Mouse (Mus musculus): ENCODE measurements around the gene H6pd. TPM values are rescaled to one million over a fixed set of nuclear protein-coding genes. Genes with fewer than 3 reads are reported as not detected.
A peak's percentile ranks its signal among the peaks of the same experiment; 100 is the strongest.

The H6pd gene
- total RNA-seq, 2 experiments from 2014 or later = 11.4 to 14.2 TPM

GRCm38 (mm10) chr4:149983921-149984645, 24.7 kb downstream of the H6pd start:
- no peak for DNase-seq (ENCODE audit: low spot score in 2 of 2)
- intact Hi-C loops (cut with DNase I) = no loop called here

- no peak for DNase-seq (ENCODE audit: low spot score in 2 of 2)
- intact Hi-C loops (cut with DNase I) = no loop called here
Observed at GRCm38 (mm10) chr4:149982154-149982553, 26.7 kb downstream of the H6pd start.

GRCm38 (mm10) chr4:149979819-149980308, 29.0 kb downstream of the H6pd start:
- intact Hi-C loops (cut with DNase I) = no loop called here
- DNase-seq (ENCODE audit: low spot score in 2 of 2) = peak; percentile 91 to 93

- intact Hi-C loops (cut with DNase I) = no loop called here
- no peak for DNase-seq (ENCODE audit: low spot score in 2 of 2)
Observed at GRCm38 (mm10) chr4:149978820-149979219, 30.0 kb downstream of the H6pd start.

- peak in 1 of 2 experiments; percentile 43 for DNase-seq (ENCODE audit: low spot score in 2 of 2)
- intact Hi-C loops (cut with DNase I) = no loop called here
Observed at GRCm38 (mm10) chr4:149977801-149978544, 30.9 kb downstream of the H6pd start.

GRCm38 (mm10) chr4:149977181-149977580, 31.6 kb downstream of the H6pd start:
- peak in 1 of 2 experiments; percentile 65 for DNase-seq (ENCODE audit: low spot score in 2 of 2)
- intact Hi-C loops (cut with DNase I) = no loop called here

- no peak for DNase-seq (ENCODE audit: low spot score in 2 of 2)
- intact Hi-C loops (cut with DNase I) = no loop called here
Observed at GRCm38 (mm10) chr4:149975730-149976254, 33.0 kb downstream of the H6pd start.

- intact Hi-C loops (cut with DNase I) = no loop called here
- DNase-seq (ENCODE audit: low spot score in 2 of 2) = no peak
Observed at GRCm38 (mm10) chr4:149975291-149975690, 33.5 kb downstream of the H6pd start.

GRCm38 (mm10) chr4:149971393-149971792, 37.4 kb downstream of the H6pd start:
- DNase-seq (ENCODE audit: low spot score in 2 of 2) = no peak
- intact Hi-C loops (cut with DNase I) = no loop called here

- DNase-seq (ENCODE audit: low spot score in 2 of 2) = no peak
- intact Hi-C loops (cut with DNase I) = no loop called here
Observed at GRCm38 (mm10) chr4:149968526-149968925, 40.3 kb downstream of the H6pd start.

- intact Hi-C loops (cut with DNase I) = no loop called here
- DNase-seq (ENCODE audit: low spot score in 2 of 2) = no peak
Observed at GRCm38 (mm10) chr4:149966963-149967362, 41.9 kb downstream of the H6pd start.

- intact Hi-C loops (cut with DNase I) = no loop called here
- DNase-seq (ENCODE audit: low spot score in 2 of 2) = no peak
Observed at GRCm38 (mm10) chr4:149966252-149966651, 42.6 kb downstream of the H6pd start.

GRCm38 (mm10) chr4:149965672-149966071, 43.2 kb downstream of the H6pd start:
- intact Hi-C loops (cut with DNase I) = no loop called here
- no peak for DNase-seq (ENCODE audit: low spot score in 2 of 2)

GRCm38 (mm10) chr4:149965242-149965641, 43.6 kb downstream of the H6pd start:
- no peak for DNase-seq (ENCODE audit: low spot score in 2 of 2)
- intact Hi-C loops (cut with DNase I) = no loop called here

GRCm38 (mm10) chr4:149964770-149965169, 44.1 kb downstream of the H6pd start:
- intact Hi-C loops (cut with DNase I) = no loop called here

GRCm38 (mm10) chr4:149964285-149964684, 44.5 kb downstream of the H6pd start:
- intact Hi-C loops (cut with DNase I) = no loop called here
- DNase-seq (ENCODE audit: low spot score in 2 of 2) = no peak

More at GRCm38 (mm10) chr4:149964770-149965169, 44.1 kb downstream of the H6pd start:
- DNase-seq (ENCODE audit: low spot score in 2 of 2) = no peak

GRCm38 (mm10) chr4:149960391-149960790, 48.4 kb downstream of the H6pd start:
- DNase-seq (ENCODE audit: low spot score in 2 of 2) = no peak
- intact Hi-C loops (cut with DNase I) = no loop called here

GRCm38 (mm10) chr4:149959816-149960215, 49.0 kb downstream of the H6pd start:
- intact Hi-C loops (cut with DNase I) = loop anchor here (2.0 to 5.0 kb wide), 3 partner anchors 118 to 223 kb away; partner anchors contain the start of gene Tmem201

GRCm38 (mm10) chr4:149958566-149958965, 50.3 kb downstream of the H6pd start:
- intact Hi-C loops (cut with DNase I) = loop anchor here (1.0 to 5.0 kb wide), 4 partner anchors 116 to 221 kb away; partner anchors contain the start of gene Tmem201
- peak; percentile 90 to 92 for DNase-seq (ENCODE audit: low spot score in 2 of 2)

More at GRCm38 (mm10) chr4:149959816-149960215, 49.0 kb downstream of the H6pd start:
- no peak for DNase-seq (ENCODE audit: low spot score in 2 of 2)

- DNase-seq (ENCODE audit: low spot score in 2 of 2) = no peak
- intact Hi-C loops (cut with DNase I) = loop anchor here (5.0 kb wide), 2 partner anchors 114 to 219 kb away; partner anchors contain the start of gene Tmem201
Observed at GRCm38 (mm10) chr4:149956048-149956447, 52.8 kb downstream of the H6pd start.
